Mouse (Mus musculus): ENCODE measurements around the gene Prodh2. TPM values are rescaled to one million over a fixed set of nuclear protein-coding genes. Genes with fewer than 3 reads are reported as not detected.

The Prodh2 gene
- polyA plus RNA-seq, 1 experiment: 0.10 TPM

DNA sequence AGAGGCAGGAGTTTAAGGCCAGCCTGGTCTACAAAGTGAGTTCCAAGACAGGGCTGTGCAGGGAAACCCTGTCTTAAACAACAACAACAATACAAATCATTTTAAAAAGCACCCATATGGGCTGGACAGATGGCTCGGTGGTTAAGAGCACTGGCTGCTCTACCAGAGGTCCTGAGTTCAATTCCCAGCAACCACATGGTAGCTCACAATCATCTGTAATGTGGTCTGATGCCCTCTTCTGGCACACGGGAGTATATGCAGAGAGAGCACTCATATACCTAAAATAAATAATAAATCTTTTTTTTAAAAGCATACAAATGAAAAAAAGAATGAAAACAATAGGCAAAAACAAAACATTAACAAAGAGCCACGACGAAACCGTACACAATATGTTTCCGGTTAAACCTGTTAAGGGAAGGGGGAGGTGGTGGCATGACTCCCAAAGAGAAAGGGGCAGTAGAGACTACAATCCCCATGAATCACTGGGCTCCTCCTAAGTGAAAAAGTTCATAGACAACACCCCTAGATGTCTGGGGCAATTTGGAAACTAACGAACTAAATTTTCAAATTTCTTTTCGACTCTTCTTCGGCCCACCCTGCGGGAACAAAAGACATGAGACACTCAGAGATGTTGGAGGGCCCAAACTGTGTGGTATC lies 58.2 kb downstream of the Prodh2 start:
- Histone ChIP-seq H3K27ac (ENCODE audit: control insufficient read depth, insufficient read depth, low read depth, low read length) (peak overlapping the region; percentile 100), H3K36me3 (ENCODE audit: control insufficient read depth, insufficient read depth, low read length) (no peaks in the 10 kb centered on the region), H3K27me3 (ENCODE audit: control insufficient read depth, insufficient read depth, low read length) (no peaks in the 10 kb centered on the region), H3K4me3 (ENCODE audit: control insufficient read depth, low read depth, low read length) (peak overlapping the region; percentile 100), H3K4me1 (ENCODE audit: control insufficient read depth, insufficient read depth, low read length) (peaks cover 21% of the 10 kb centered on the region)
- TF ChIP-seq CTCF (IDR thresholded peaks at IDR 0.05; ENCODE audit: control insufficient read depth, insufficient read depth, insufficient replicate concordance, low read depth, low read length) (no peak), POLR2A (IDR thresholded peaks at IDR 0.05; ENCODE audit: control insufficient read depth, low read depth, low read length) (no peak)

DNA sequence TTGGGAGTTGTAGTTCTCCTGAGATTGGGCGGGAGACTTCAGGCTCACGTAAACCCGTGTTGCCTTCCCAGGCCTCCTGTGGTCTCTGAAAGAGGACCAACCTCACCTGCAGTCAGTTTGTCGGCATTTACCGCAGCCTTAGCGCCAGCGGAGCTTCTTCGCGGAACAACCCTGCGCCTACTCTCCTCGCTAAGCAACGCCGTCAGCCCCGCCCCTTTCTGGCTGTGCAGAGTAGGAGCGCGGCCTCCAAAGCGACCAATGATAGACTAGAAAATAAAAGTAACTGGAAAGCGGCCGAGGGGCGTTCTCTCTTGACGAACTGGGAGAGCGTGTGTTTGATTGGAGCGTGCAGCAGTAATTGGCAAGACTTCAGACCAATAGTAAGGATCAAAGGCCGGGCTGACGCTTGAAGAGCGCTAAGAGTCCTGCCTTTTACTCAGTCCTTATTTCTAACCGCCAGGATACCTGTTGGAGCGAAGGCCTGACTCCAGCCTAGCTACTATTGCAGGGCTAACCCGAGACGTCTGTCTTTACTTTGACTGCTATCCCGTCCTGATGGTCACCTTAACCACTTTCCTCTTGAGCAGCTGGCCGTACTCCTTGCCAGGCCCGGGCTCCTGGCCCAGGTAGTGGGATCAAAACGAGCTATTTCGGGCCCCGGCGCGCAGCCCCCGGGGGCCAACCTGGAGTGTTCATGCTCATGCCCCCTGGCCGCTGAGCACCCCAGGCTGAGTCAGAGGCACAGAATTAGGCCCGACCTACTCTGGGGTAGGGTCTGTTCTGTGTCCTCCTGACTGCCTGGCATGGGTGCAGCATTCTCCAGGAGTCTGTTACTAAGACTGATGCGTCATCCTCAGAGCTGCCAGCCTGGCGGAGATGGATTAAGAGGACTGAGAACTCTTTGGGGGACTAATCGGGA lies 58.9 kb downstream of the Prodh2 start, which contains the start of the genes Hspb6 and Proser3:
Gene Hspb6 (plus strand): TSS at position 77 of the 919 bp plus-strand sequence.
Gene Proser3 (minus strand): TSS at position 198 of the 919 bp plus-strand sequence.
- Histone ChIP-seq H3K27ac (ENCODE audit: control insufficient read depth, insufficient read depth, low read depth, low read length) (peak within 1 kb of the TSS; percentile 100), H3K36me3 (ENCODE audit: control insufficient read depth, insufficient read depth, low read length) (no peaks in the 10 kb centered on the region; the same call in 1 of the 2 replicates), H3K27me3 (ENCODE audit: control insufficient read depth, insufficient read depth, low read length) (no peaks in the 10 kb centered on the region), H3K4me1 (ENCODE audit: control insufficient read depth, insufficient read depth, low read length) (peaks cover 21% of the 10 kb centered on the region), H3K4me3 (ENCODE audit: control insufficient read depth, low read depth, low read length) (peak within 1 kb of the TSS; percentile 100)
- TF ChIP-seq CTCF (IDR thresholded peaks at IDR 0.05; ENCODE audit: control insufficient read depth, insufficient read depth, insufficient replicate concordance, low read depth, low read length) (no peak; the same call in 1 of the 2 replicates), POLR2A (IDR thresholded peaks at IDR 0.05; ENCODE audit: control insufficient read depth, low read depth, low read length) (peak; percentile 66)

DNA sequence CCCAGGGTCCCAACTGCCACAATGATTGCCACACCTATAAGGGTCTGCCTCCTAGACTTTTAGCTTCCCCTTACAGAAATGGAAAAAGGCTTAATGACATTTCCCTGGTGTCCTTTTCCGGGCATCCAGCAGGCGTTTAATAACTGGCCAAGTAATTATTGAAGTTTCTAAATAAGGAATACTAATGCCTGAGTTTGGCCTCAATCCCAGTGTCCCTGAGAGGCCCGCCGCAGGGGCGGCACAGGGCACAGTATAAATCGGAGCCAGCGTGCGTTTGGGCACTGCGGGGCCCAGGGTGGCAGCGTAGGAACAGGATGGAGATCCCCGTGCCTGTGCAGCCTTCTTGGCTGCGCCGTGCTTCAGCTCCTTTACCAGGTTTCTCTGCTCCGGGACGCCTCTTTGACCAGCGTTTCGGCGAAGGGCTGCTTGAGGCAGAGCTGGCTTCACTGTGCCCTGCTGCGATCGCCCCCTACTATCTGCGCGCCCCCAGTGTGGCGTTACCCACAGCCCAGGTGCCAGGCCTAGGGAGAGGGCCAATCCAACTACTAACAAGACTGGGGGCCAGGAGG lies 59.7 kb downstream of the Prodh2 start:
- H3K4me3 ChIP-seq (ENCODE audit: control insufficient read depth, low read depth, low read length): peak overlapping the region; percentile 100
- TF ChIP-seq CTCF (IDR thresholded peaks at IDR 0.05; ENCODE audit: control insufficient read depth, insufficient read depth, insufficient replicate concordance, low read depth, low read length): no peak
- TF ChIP-seq POLR2A (IDR thresholded peaks at IDR 0.05; ENCODE audit: control insufficient read depth, low read depth, low read length): no peak
- peak overlapping the region; percentile 100 for H3K27ac ChIP-seq (ENCODE audit: control insufficient read depth, insufficient read depth, low read depth, low read length)
- H3K4me1 ChIP-seq (ENCODE audit: control insufficient read depth, insufficient read depth, low read length): peaks cover 25% of the 10 kb centered on the region
- H3K36me3 ChIP-seq (ENCODE audit: control insufficient read depth, insufficient read depth, low read length): no peaks in the 10 kb centered on the region; the same call in 1 of the 2 replicates
- no peaks in the 10 kb centered on the region for H3K27me3 ChIP-seq (ENCODE audit: control insufficient read depth, insufficient read depth, low read length)

DNA sequence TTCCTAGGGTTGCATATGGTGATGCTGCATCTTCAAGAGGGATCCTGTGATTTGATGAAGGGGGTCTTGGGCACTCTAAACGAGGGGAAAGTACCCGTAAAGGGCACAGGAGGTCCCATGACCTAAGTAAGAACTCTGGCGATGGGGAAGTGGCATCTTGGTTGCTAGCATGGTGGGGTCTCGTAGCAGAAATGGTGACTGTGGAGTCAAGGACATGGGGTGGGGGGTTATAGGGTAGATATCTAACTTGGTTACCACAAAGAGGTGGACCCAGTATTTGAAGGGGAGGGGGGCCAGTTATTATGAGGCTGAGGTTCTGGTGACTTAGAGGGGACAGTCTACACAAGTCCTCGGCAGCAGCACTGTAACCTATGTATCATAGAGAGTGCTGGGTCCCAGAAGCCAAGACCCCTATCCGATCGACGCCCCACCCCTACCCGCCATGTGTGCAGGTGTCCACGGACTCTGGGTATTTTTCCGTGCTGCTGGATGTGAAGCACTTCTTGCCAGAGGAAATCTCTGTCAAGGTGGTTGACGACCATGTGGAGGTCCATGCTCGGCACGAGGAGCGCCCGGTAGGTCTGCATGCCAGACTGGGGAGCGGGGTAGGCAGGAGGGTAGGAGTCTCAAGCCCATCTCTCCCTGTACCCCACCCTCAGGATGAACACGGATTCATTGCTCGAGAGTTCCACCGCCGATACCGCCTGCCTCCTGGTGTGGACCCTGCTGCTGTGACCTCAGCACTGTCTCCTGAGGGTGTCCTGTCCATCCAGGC lies 60.6 kb downstream of the Prodh2 start:
- peak overlapping the region; percentile 100 for H3K4me3 ChIP-seq (ENCODE audit: control insufficient read depth, low read depth, low read length)
- H3K36me3 ChIP-seq (ENCODE audit: control insufficient read depth, insufficient read depth, low read length): no peaks in the 10 kb centered on the region; the same call in 1 of the 2 replicates
- H3K4me1 ChIP-seq (ENCODE audit: control insufficient read depth, insufficient read depth, low read length): peaks cover 28% of the 10 kb centered on the region
- TF ChIP-seq POLR2A (IDR thresholded peaks at IDR 0.05; ENCODE audit: control insufficient read depth, low read depth, low read length) (no peak), CTCF (IDR thresholded peaks at IDR 0.05; ENCODE audit: control insufficient read depth, insufficient read depth, insufficient replicate concordance, low read depth, low read length) (0 out of 2 replicates have a peak, but pooled peaks have one; percentile 11)
- H3K27ac ChIP-seq (ENCODE audit: control insufficient read depth, insufficient read depth, low read depth, low read length): peak overlapping the region; percentile 41; the same call in 1 of the 2 replicates
- H3K27me3 ChIP-seq (ENCODE audit: control insufficient read depth, insufficient read depth, low read length): no peaks in the 10 kb centered on the region

DNA sequence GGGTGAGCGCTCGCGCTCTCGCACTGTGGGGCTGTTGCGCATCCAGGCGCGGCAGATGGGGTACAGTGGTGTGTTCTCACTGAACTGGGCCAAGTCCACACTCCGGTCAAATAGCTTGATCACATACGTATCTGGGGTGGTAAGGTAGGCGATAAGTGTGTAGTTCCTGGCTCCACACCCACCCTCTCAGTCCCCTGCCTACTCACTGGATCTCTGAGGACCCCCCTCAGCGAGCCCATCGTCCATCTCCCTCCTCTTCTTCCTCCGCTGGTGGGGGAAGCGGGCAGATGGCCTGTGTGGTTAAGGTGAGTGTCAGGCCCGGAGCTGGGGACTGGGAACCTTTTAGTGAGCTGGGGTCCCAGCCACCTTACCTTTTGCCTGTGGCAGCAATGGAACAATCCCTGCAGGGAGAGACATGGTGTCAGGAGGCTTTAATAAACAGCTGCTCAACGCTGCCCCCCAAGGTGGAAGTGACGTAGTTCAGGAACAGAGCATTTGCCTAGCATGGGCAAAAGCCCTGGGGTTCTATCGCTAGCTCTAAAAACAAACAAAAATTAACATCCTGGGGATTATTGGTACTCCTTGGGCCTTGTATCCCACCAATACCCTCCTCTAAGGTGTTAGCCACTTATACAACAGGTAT lies 63.6 kb downstream of the Prodh2 start:
- no peak for TF ChIP-seq CTCF (IDR thresholded peaks at IDR 0.05; ENCODE audit: control insufficient read depth, insufficient read depth, insufficient replicate concordance, low read depth, low read length)
- no peak overlapping the region for H3K4me3 ChIP-seq (ENCODE audit: control insufficient read depth, low read depth, low read length)
- peaks cover 32% of the 10 kb centered on the region for H3K4me1 ChIP-seq (ENCODE audit: control insufficient read depth, insufficient read depth, low read length)
- H3K36me3 ChIP-seq (ENCODE audit: control insufficient read depth, insufficient read depth, low read length): no peaks in the 10 kb centered on the region; the same call in 1 of the 2 replicates
- H3K27me3 ChIP-seq (ENCODE audit: control insufficient read depth, insufficient read depth, low read length): no peaks in the 10 kb centered on the region
- no peak overlapping the region for H3K27ac ChIP-seq (ENCODE audit: control insufficient read depth, insufficient read depth, low read depth, low read length)

DNA sequence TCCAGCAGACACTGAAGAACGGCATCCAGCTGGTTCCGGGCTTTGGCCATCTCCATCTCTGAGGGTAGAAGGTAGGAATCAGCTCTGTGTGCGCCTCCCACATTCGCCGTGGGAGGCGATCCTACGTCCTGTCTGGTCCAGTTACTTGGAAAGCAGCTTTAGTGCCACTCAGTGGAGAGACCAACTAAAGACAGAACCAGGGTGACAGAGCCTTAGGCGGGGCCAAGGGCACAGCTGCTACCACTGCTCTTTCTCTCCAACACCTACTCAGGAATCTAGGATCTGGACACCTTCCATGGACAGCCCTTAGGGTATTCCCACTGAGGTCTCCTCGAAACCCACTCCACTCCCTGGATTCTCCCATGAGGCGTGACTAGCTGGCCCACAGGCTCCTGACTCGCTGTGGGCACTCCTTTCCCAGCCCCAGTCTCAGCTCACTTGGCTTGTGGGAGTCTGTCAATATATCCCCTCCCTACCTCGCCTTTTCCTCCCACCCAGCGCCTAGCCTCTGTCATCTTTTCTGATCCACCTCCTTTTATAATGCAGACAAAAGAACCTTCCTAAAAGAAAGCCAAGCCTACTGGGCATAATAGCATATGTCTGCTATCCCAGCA lies 64.6 kb downstream of the Prodh2 start:
- no peaks in the 10 kb centered on the region for H3K27me3 ChIP-seq (ENCODE audit: control insufficient read depth, insufficient read depth, low read length)
- no peak overlapping the region; the same call in 1 of the 2 replicates for H3K27ac ChIP-seq (ENCODE audit: control insufficient read depth, insufficient read depth, low read depth, low read length)
- peak overlapping the region; percentile 94 for H3K4me3 ChIP-seq (ENCODE audit: control insufficient read depth, low read depth, low read length)
- peaks cover 30% of the 10 kb centered on the region for H3K4me1 ChIP-seq (ENCODE audit: control insufficient read depth, insufficient read depth, low read length)
- TF ChIP-seq CTCF (IDR thresholded peaks at IDR 0.05; ENCODE audit: control insufficient read depth, insufficient read depth, insufficient replicate concordance, low read depth, low read length): no peak
- no peak for TF ChIP-seq POLR2A (IDR thresholded peaks at IDR 0.05; ENCODE audit: control insufficient read depth, low read depth, low read length)
- no peaks in the 10 kb centered on the region; the same call in 1 of the 2 replicates for H3K36me3 ChIP-seq (ENCODE audit: control insufficient read depth, insufficient read depth, low read length)
